Mouse (Mus musculus) CD4-positive, CD25-positive, alpha-beta regulatory T cell, adult 2 months (primary cell): ENCODE measurements around the gene Aox2.

Source experiments
- DNase-seq: peaks from one replicate; pipeline ENCODE4 v3.0.0-alpha.2; 2012; ENCODE audit warnings: low read depth, low spot score

Aox2 gene

DNA sequence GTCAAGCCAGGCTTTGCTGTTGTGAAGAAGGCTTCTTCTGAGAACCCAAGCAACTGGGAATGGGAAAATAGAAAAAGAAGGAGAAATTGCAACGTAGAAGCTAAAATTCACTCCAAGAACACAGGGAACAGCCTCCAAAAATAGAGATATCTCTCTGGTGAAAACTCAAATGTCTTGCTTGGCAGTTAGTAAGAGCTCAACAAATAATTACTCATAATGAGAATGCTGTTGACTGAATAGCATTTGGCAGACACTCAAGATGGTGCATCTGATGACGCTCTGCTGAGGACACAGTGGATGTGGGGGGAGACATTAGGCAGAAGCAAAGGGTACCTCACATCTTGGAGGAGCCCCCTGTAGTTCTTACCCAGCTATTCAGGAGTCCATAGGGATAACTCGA lies 10.0 kb downstream of the Aox2 start:
- no peak for DNase-seq

- DNase-seq: no peak
Observed at GRCm38 (mm10) chr1:58289863-58290469, 11.8 kb downstream of the Aox2 start.

- no peak for DNase-seq
Observed at GRCm38 (mm10) chr1:58291394-58292300, 13.5 kb downstream of the Aox2 start.

DNA sequence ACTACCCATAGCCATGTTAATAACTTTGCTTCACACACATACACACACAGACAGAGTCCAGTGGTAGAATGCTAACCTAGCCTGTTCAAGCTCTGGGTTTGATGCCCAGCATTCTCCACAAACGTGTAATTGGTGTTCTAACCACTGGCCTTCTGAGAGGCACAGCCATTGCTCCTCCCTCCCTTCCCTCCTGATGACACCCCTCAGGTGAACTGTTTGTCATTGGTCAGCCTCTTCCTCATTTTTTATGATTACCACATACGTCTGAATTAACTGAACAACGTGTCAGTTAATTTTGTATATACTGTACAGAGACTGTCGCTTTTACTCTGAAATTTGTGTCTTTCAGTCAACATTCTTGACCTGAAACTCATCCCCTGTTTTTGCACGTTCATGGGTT lies 16.6 kb downstream of the Aox2 start:
- DNase-seq: no peak

DNA sequence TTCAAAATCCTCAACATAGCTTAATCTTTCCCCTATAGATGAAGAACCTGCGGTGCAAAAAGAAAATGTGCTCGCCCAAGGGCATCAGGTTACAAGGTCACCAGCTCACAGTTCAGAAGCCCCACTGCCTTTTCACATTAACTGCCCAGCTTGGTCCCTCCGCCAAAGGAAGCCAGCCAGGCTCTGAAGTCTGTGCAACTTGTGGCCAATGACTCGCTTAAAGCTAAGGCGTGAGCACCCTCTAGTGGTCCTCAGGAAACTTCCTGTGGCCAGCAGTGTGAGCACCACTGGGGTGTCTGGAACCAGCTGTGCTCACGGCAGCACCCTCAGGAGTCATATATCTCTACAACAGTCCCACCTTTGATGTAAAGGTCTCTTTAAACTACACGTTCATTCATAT lies 18.2 kb downstream of the Aox2 start:
- peak; percentile 87 for DNase-seq

DNA sequence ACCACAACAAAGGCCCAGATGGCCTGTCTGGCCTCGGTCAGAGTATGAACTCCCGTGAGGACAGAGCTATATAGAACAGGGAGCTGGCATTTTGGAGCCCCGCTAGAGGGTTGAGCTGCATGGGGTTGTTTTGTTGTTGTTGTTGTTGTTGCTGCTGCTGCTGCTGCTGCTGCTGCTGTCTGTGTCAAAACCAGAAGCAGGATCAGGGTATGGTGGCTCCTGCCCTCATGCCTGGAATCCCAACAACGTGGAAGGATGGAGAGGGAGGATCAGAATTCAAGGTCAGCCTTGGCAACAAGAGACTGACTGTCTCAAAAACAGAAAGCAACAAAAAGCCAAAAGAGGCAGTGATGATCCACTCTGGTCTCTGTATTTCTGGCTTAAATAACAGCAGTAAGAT lies 18.7 kb downstream of the Aox2 start:
- no peak for DNase-seq

DNA sequence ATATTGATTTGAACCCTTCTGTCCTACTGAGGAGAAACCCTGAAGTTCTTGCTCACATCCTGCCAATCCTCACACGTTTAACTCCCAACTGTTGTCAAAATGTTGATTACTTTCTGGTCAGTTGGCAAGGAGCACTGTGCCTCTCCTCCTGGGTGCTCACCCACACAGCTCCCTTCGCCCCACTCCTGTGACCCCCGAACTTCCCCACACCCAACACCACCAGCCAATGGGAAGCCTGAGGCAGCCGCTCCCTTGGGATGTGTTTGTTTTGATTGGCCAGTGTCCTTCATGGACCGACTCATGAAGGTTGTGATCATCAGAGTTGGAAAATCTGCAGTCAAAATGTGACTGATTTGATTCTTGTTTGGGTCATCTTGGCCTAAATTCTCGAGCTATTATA lies 20.2 kb downstream of the Aox2 start:
- DNase-seq: no peak

DNA sequence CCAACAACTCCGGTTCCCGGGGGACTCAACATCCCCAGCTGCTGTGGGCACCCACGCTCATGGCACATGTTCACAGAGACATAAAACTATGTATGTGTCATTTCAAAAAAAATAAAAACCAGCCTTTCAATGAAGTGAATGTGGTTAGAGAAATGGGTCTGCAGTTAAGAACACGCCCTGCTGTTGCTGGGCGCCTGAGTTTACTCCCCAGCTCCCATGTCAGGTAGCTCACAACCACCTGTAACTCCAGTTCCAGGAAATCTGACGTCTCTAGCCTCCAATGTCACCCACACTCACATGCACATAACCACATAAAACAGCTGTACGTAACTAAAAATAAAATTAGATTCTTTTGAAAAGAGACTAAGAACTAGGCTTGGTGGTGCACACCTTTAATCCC lies 22.9 kb downstream of the Aox2 start:
- peak; percentile 73 for DNase-seq

DNA sequence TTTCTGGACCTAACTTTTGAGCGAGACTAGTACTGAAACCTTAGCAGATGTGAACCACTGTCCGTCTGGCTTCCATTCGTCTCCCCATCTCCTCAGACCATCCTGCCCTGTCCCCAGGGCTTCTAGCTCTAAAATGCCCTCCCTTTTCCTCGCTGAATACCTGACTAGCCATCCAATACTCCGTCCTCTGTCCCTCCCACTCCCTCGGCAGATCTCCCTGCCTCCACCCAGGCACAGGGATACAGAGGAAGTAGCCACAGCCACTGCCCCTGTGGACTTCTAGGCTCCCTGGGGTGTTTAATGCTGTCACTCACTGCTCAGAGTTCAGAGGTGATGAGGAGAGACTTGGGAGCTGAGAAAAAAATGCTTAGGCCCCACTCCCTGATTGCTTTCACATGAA lies 23.9 kb downstream of the Aox2 start:
- no peak for DNase-seq

GRCm38 (mm10) chr1:58303009-58303408 lies 24.9 kb downstream of the Aox2 start:
- DNase-seq: no peak

- DNase-seq: peak; percentile 66
Observed at GRCm38 (mm10) chr1:58303726-58304125, 25.6 kb downstream of the Aox2 start.

- DNase-seq: peak; percentile 62
Observed at GRCm38 (mm10) chr1:58304296-58304695, 26.2 kb downstream of the Aox2 start.

DNA sequence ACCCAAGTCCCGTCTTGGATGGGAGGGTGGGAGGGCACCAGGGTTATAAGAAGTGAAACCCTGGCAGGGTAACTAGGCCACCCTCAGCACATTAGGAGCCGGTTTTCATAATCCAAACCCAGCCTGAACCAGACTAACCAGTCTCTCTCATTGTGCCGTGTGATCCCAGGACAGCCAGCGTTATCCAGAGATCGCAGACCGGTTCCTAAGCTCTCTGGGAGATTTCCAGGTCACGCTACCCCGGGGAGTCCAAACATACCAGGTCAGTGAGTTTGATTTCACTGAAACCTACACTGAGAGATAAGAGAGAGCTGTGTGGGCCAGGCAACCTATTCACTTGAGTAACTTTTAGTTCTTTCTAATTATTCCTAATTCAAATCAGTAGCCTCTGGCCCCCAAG lies 29.1 kb downstream of the Aox2 start:
- no peak for DNase-seq

- no peak for DNase-seq
Observed at GRCm38 (mm10) chr1:58308594-58308993, 30.5 kb downstream of the Aox2 start.

DNA sequence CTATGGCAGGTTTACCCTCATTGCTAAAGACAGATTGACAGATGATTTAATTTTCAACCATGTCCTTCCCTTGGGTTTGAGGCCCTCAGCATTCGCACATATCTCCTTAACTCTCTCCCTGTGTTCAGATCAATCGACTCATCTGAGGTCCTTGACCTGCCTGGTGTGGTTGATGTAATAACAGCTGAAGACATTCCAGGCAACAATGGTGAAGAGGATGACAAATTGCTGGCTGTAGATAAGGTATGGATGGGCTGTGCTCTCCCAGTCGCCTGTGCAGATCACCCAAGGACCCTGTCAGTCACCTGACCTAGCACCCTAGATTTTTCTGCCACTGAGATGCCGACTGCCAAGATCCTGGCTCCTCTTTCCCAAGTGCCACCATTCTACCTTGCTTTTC lies 31.7 kb downstream of the Aox2 start:
- no peak for DNase-seq

GRCm38 (mm10) chr1:58311221-58311864 lies 33.2 kb downstream of the Aox2 start:
- DNase-seq: peak; percentile 73

GRCm38 (mm10) chr1:58313173-58313572 lies 35.0 kb downstream of the Aox2 start:
- DNase-seq: no peak

DNA sequence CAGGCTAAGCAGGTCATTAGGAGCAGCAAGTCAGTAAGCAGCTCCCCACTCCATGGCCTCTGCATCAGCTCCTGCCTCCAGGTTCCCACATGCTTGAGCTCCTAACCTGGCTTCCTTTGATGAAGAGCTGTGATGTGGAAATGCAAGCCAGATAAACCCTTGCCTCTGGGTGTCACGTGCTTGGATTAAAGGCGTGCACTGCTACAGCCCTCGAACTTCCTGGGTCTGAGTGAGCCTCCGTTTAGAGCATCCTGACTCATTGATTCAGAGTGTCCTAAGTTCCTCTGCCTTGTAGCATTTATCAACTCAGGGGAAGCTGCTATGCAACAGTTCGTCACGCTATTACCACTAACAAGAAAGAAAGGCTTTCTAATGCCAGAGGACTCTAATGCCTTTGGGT lies 37.4 kb downstream of the Aox2 start:
- DNase-seq: peak; percentile 39

GRCm38 (mm10) chr1:58333222-58333621 lies 55.1 kb downstream of the Aox2 start:
- no peak for DNase-seq

DNA sequence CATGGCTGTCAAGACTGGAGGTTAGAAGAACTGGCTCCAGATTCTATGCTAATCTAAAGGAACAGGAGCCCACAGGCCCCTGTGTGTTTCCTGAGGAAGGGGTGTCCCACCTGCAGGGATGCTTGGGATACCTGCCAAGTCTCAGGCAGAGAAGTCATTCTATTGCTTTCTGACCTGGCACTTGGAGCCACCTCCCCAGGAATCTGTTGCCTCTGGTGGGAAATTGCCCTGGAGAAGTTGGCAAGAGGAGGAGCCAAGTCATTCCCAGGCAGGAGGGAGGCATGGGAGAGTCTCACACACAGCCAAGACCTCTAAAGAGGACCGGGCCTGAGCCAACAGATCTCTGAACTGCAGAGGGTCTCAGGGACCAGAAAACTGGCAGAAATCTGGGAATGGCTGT lies 61.8 kb downstream of the Aox2 start:
- no peak for DNase-seq

DNA sequence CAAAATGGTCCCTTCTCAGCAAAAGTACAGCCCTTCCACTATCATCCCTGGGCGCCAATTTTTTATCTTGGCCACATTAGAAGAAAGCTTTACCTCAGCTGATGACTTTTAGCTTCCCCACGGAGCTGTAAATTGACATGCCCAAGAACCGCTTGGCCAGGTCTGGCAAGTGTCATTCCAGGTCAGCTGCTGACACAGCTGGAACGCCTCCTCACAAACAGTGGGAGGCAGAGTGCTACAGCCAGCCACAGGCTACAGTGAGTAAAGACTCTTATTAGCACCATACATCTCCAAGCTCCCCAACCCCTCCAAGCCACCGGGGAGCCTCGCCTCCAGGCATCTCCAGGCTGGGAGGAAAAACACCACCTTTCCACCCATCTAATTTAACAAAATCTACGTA lies 63.5 kb downstream of the Aox2 start:
- DNase-seq: no peak

DNA sequence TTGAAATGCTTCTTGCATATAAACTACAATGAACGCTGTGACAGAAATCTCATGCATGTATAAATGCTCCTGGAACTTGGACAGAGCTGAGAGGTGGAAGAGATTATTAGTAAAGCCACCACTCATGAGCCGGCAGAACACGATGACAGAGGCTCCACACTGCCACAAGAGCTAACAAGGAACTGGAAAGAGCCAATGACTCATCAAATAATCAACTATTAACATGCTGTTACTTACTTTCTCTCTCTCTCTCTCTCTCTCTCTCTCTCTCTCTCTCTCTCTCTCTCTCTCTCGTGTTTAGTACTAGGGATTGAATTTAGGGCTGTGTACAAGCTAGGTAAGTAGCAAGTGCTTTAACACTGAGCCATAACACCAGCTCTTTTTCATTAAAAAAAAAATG lies 65.7 kb downstream of the Aox2 start:
- no peak for DNase-seq

- no peak for DNase-seq
Observed at GRCm38 (mm10) chr1:58344570-58344969, 66.4 kb downstream of the Aox2 start.
